22 mouse cellular contexts compared by ENCODE assay signal in genomic region chr8:90243957-90244356, GRCm38 (mm10).
DNase-seq lines count a peak whose midpoint lies in the region; ATAC-seq lines count a peak whose summit lies in the region.
"Had no signal": no experiment of that assay in that cellular context is flagged by ENCODE, and none has a peak within 500 bp of the region (broad histone marks: within the 10 kb centered on the region; RNA-seq: fewer than 3 reads in every experiment).

No protein-coding gene starts in this region.

- DNase-seq in forebrain, embryonic 10.5 days (ENCODE audit: extremely low spot score, low spot score): no peak
- DNase-seq in retina, postnatal 1 day: peak; percentile 34
- DNase-seq in retina, embryonic 14.5 days (ENCODE audit: low spot score): no peak
- DNase-seq in adrenal gland, adult 8-10 months: no peak
- DNase-seq: adrenal gland, postnatal 10 days; gastrocnemius, postnatal 10 days; layer of hippocampus, postnatal 36 days; liver, embryonic 13.5 days; lung, adult 18-20 months; right cerebral cortex, postnatal 14 days; thymus, postnatal 4 days had no signal

- WGBS in forebrain, embryonic 10.5 days: 90% methylated on average over 5 of the region's 5 CpGs
- WGBS in forebrain, embryonic 16.5 days: 88% methylated on average over 5 of the region's 5 CpGs
- WGBS in hindbrain, embryonic 13.5 days: 60% methylated on average over 5 of the region's 5 CpGs
- WGBS in hindbrain, embryonic 16.5 days: 64% methylated on average over 5 of the region's 5 CpGs

- peaks cover 14% of the 10 kb centered on the region for H3K36me3 ChIP-seq in forebrain, embryonic 10.5 days (replicated peaks)
- no peaks in the 10 kb centered on the region for H3K36me3 ChIP-seq in forebrain, embryonic 16.5 days (ENCODE audit: control insufficient read depth, insufficient read depth)
- peaks cover 12% of the 10 kb centered on the region for H3K36me3 ChIP-seq in hindbrain, embryonic 13.5 days
- H3K36me3 ChIP-seq in hindbrain, embryonic 16.5 days (ENCODE audit: control insufficient read depth, insufficient read depth, low read length): peaks cover 5% of the 10 kb centered on the region; the same call in 1 of the 2 replicates
- H3K36me3 ChIP-seq: G1E; intestine, embryonic 15.5 days; liver, embryonic 13.5 days had no signal

- no peaks in the 10 kb centered on the region for H3K9me3 ChIP-seq in forebrain, embryonic 10.5 days
- H3K9me3 ChIP-seq in forebrain, embryonic 16.5 days (ENCODE audit: control insufficient read depth, low read length): no peaks in the 10 kb centered on the region
- H3K9me3 ChIP-seq in hindbrain, embryonic 13.5 days: no peaks in the 10 kb centered on the region
- H3K9me3 ChIP-seq in hindbrain, embryonic 16.5 days (ENCODE audit: control insufficient read depth, low read length): no peaks in the 10 kb centered on the region
- H3K9me3 ChIP-seq: embryonic facial prominence, embryonic 12.5 days; hindbrain, embryonic 15.5 days; intestine, embryonic 15.5 days; limb, embryonic 10.5 days; limb, embryonic 15.5 days; liver, embryonic 13.5 days had no signal

- peaks cover 57% of the 10 kb centered on the region for H3K4me1 ChIP-seq in forebrain, embryonic 10.5 days
- peaks cover 22% of the 10 kb centered on the region for H3K4me1 ChIP-seq in forebrain, embryonic 16.5 days (replicated peaks; ENCODE audit: control insufficient read depth, insufficient read depth, low read length)
- peaks cover 44% of the 10 kb centered on the region for H3K4me1 ChIP-seq in hindbrain, embryonic 13.5 days (replicated peaks)
- H3K4me1 ChIP-seq in hindbrain, embryonic 16.5 days (ENCODE audit: control insufficient read depth, insufficient read depth, low read depth, low read length): peaks cover 9% of the 10 kb centered on the region
- H3K4me1 ChIP-seq: intestine, embryonic 15.5 days; limb, embryonic 15.5 days; liver, embryonic 13.5 days had no signal

- H3K9ac ChIP-seq in forebrain, embryonic 16.5 days (replicated peaks; ENCODE audit: low read depth, low read length): no peak overlapping the region
- no peak overlapping the region for H3K9ac ChIP-seq in hindbrain, embryonic 13.5 days
- no peak overlapping the region for H3K9ac ChIP-seq in hindbrain, embryonic 16.5 days (ENCODE audit: low read depth, low read length)
- H3K9ac ChIP-seq: embryonic facial prominence, embryonic 12.5 days; hindbrain, embryonic 15.5 days; intestine, embryonic 15.5 days; limb, embryonic 15.5 days; liver, embryonic 13.5 days had no signal

- no peak for ATAC-seq in forebrain, embryonic 16.5 days
- ATAC-seq in hindbrain, embryonic 13.5 days (ENCODE audit: low FRiP score): no peak
- ATAC-seq in hindbrain, embryonic 16.5 days: no peak
- ATAC-seq: intestine, embryonic 15.5 days; lung, postnatal 0 days had no signal

- peaks cover 35% of the 10 kb centered on the region for H3K27me3 ChIP-seq in forebrain, embryonic 10.5 days (ENCODE audit: poor library complexity, severe bottlenecking)
- H3K27me3 ChIP-seq in forebrain, embryonic 16.5 days (replicated peaks; ENCODE audit: control insufficient read depth, insufficient read depth, low read length): 0 out of 2 replicates have a peak, but pooled peaks cover 2% of the 10 kb centered on the region
- H3K27me3 ChIP-seq in hindbrain, embryonic 13.5 days: no peaks in the 10 kb centered on the region
- H3K27me3 ChIP-seq in hindbrain, embryonic 16.5 days (replicated peaks; ENCODE audit: control insufficient read depth, insufficient read depth, low read length): no peaks in the 10 kb centered on the region; the same call in 1 of the 2 replicates
- H3K27me3 ChIP-seq: hindbrain, embryonic 15.5 days; intestine, embryonic 15.5 days; liver, embryonic 13.5 days had no signal

- H3K4me2 ChIP-seq in forebrain, embryonic 16.5 days (ENCODE audit: low read length): no peak overlapping the region
- no peak overlapping the region for H3K4me2 ChIP-seq in hindbrain, embryonic 13.5 days
- H3K4me2 ChIP-seq in hindbrain, embryonic 16.5 days (ENCODE audit: low read length): no peak overlapping the region
- H3K4me2 ChIP-seq: embryonic facial prominence, embryonic 12.5 days; hindbrain, embryonic 15.5 days; intestine, embryonic 15.5 days; limb, embryonic 15.5 days; liver, embryonic 13.5 days had no signal

- peak overlapping the region; percentile 68 for H3K27ac ChIP-seq in forebrain, embryonic 10.5 days
- H3K27ac ChIP-seq in forebrain, embryonic 16.5 days (ENCODE audit: low read length): no peak overlapping the region
- H3K27ac ChIP-seq in hindbrain, embryonic 13.5 days: peak overlapping the region; percentile 40; the same call in 1 of the 2 replicates
- H3K27ac ChIP-seq in hindbrain, embryonic 16.5 days (ENCODE audit: low read depth, low read length): no peak overlapping the region
- H3K27ac ChIP-seq: embryonic facial prominence, embryonic 12.5 days; intestine, embryonic 15.5 days; limb, embryonic 10.5 days; limb, embryonic 15.5 days; liver, embryonic 13.5 days; macrophage had no signal

- H3K4me3 ChIP-seq in forebrain, embryonic 10.5 days: no peak overlapping the region
- no peak overlapping the region for H3K4me3 ChIP-seq in forebrain, embryonic 16.5 days (replicated peaks; ENCODE audit: low read length)
- no peak overlapping the region for H3K4me3 ChIP-seq in hindbrain, embryonic 13.5 days
- H3K4me3 ChIP-seq in hindbrain, embryonic 16.5 days (ENCODE audit: low read length): no peak overlapping the region
- H3K4me3 ChIP-seq: embryonic facial prominence, embryonic 12.5 days; hindbrain, embryonic 15.5 days; intestine, embryonic 15.5 days; limb, embryonic 10.5 days; limb, embryonic 15.5 days; liver, embryonic 13.5 days had no signal

Comparison
In these comparisons a context has a peak if more than half of its experiments do, and no peak if none do; other contexts are left out.
1. H3K27ac ChIP-seq: peak in forebrain, embryonic 10.5 days (single experiment) and hindbrain, embryonic 13.5 days (single experiment); none in forebrain, embryonic 16.5 days (single experiment) and hindbrain, embryonic 16.5 days (single experiment).